Comparison of ENCODE assay signal across 21 mouse cellular contexts in genomic region chr17:73091368-73091767, GRCm38 (mm10). TPM values are rescaled to one million over a fixed set of nuclear protein-coding genes. Genes with fewer than 3 reads are reported as not detected.
DNase-seq lines count a peak whose midpoint lies in the region; ATAC-seq and TF ChIP-seq lines count a peak whose summit lies in the region.
"Had no signal": no experiment of that assay in that cellular context is flagged by ENCODE, and none has a peak within 500 bp of the region (broad histone marks: within the 10 kb centered on the region; RNA-seq: fewer than 3 reads in every experiment).

No protein-coding gene starts in this region.

- TF ChIP-seq CTCF in intestine, postnatal 0 days (IDR thresholded peaks at IDR 0.05; ENCODE audit: low read depth): no peak

- no peak for DNase-seq in lung, postnatal 14 days
- no peak for DNase-seq in embryonic facial prominence, embryonic 14.5 days (ENCODE audit: low spot score)
- DNase-seq in right cerebral cortex, postnatal 14 days: no peak
- DNase-seq in right cerebral cortex, postnatal 4 days: no peak
- DNase-seq: cerebellum, adult 11 months; cerebellum, adult 9-11 months; gastrocnemius, adult 2 months; kidney, adult 11 months; liver, postnatal 0 days; right cerebral cortex, postnatal 25 days had no signal

- no peaks in the 10 kb centered on the region for H3K27me3 ChIP-seq in intestine, embryonic 15.5 days (replicated peaks)
- H3K27me3 ChIP-seq in intestine, postnatal 0 days (replicated peaks; ENCODE audit: control insufficient read depth, insufficient read depth, low read length): no peaks in the 10 kb centered on the region
- no peaks in the 10 kb centered on the region for H3K27me3 ChIP-seq in lung, embryonic 15.5 days
- no peaks in the 10 kb centered on the region for H3K27me3 ChIP-seq in embryonic facial prominence, embryonic 14.5 days (replicated peaks; ENCODE audit: control insufficient read depth, insufficient read depth, low read length)
- no peaks in the 10 kb centered on the region for H3K27me3 ChIP-seq in intestine, embryonic 16.5 days (replicated peaks; ENCODE audit: control insufficient read depth, insufficient read depth, low read length)
- H3K27me3 ChIP-seq: forebrain, embryonic 13.5 days; midbrain, embryonic 15.5 days; neural tube, embryonic 12.5 days had no signal

- ATAC-seq in intestine, embryonic 15.5 days: 0 out of 2 replicates have a peak, but pooled peaks have one; percentile 22
- ATAC-seq in intestine, postnatal 0 days: no peak
- no peak for ATAC-seq in lung, embryonic 15.5 days (ENCODE audit: borderline replicate concordance, extremely low read depth, low FRiP score, low TSS enrichment)
- ATAC-seq in embryonic facial prominence, embryonic 14.5 days (ENCODE audit: low read depth): no peak
- peak; percentile 43; the same call in 1 of the 2 replicates for ATAC-seq in intestine, embryonic 16.5 days
- ATAC-seq: forebrain, embryonic 13.5 days; hindbrain, embryonic 16.5 days; liver, postnatal 0 days; midbrain, embryonic 15.5 days had no signal

- H3K4me1 ChIP-seq in intestine, embryonic 15.5 days (replicated peaks): peaks cover 10% of the 10 kb centered on the region
- H3K4me1 ChIP-seq in intestine, postnatal 0 days (replicated peaks; ENCODE audit: control insufficient read depth, insufficient read depth, low read length): no peaks in the 10 kb centered on the region
- peaks cover 8% of the 10 kb centered on the region for H3K4me1 ChIP-seq in lung, embryonic 15.5 days
- no peaks in the 10 kb centered on the region for H3K4me1 ChIP-seq in embryonic facial prominence, embryonic 14.5 days (ENCODE audit: control insufficient read depth, insufficient read depth, low read length)
- peaks cover 15% of the 10 kb centered on the region for H3K4me1 ChIP-seq in intestine, embryonic 16.5 days (ENCODE audit: control insufficient read depth, insufficient read depth, low read length)
- H3K4me1 ChIP-seq: forebrain, embryonic 13.5 days; neural tube, embryonic 12.5 days had no signal

- no peaks in the 10 kb centered on the region for H3K9me3 ChIP-seq in intestine, embryonic 15.5 days
- H3K9me3 ChIP-seq in intestine, postnatal 0 days (ENCODE audit: control insufficient read depth): no peaks in the 10 kb centered on the region
- H3K9me3 ChIP-seq in lung, embryonic 15.5 days: no peaks in the 10 kb centered on the region
- H3K9me3 ChIP-seq in embryonic facial prominence, embryonic 14.5 days (ENCODE audit: control insufficient read depth, low read length): no peaks in the 10 kb centered on the region
- H3K9me3 ChIP-seq in intestine, embryonic 16.5 days (ENCODE audit: control insufficient read depth, low read length): no peaks in the 10 kb centered on the region
- H3K9me3 ChIP-seq: forebrain, embryonic 13.5 days; midbrain, embryonic 15.5 days; neural tube, embryonic 12.5 days had no signal

- H3K36me3 ChIP-seq in intestine, embryonic 15.5 days: no peaks in the 10 kb centered on the region
- H3K36me3 ChIP-seq in intestine, postnatal 0 days (ENCODE audit: control insufficient read depth, insufficient read depth): no peaks in the 10 kb centered on the region
- H3K36me3 ChIP-seq in lung, embryonic 15.5 days: no peaks in the 10 kb centered on the region
- H3K36me3 ChIP-seq in embryonic facial prominence, embryonic 14.5 days (ENCODE audit: control insufficient read depth, insufficient read depth, low read length): no peaks in the 10 kb centered on the region
- no peaks in the 10 kb centered on the region for H3K36me3 ChIP-seq in intestine, embryonic 16.5 days (ENCODE audit: control insufficient read depth, insufficient read depth, low read length)
- H3K36me3 ChIP-seq: midbrain, embryonic 15.5 days; neural tube, embryonic 12.5 days had no signal

- no peak overlapping the region for H3K4me3 ChIP-seq in intestine, embryonic 15.5 days (replicated peaks)
- no peak overlapping the region for H3K4me3 ChIP-seq in intestine, postnatal 0 days (ENCODE audit: low read depth, low read length)
- no peak overlapping the region for H3K4me3 ChIP-seq in lung, embryonic 15.5 days
- H3K4me3 ChIP-seq in embryonic facial prominence, embryonic 14.5 days (ENCODE audit: low read depth, low read length): no peak overlapping the region
- H3K4me3 ChIP-seq in intestine, embryonic 16.5 days (ENCODE audit: low read length): no peak overlapping the region
- H3K4me3 ChIP-seq: forebrain, embryonic 13.5 days; gastrocnemius, adult 2 months; left cerebral cortex, adult 2 months; midbrain, embryonic 15.5 days; neural tube, embryonic 12.5 days had no signal

- no peak overlapping the region for H3K27ac ChIP-seq in intestine, embryonic 15.5 days
- H3K27ac ChIP-seq in intestine, postnatal 0 days (ENCODE audit: low read depth, low read length): no peak overlapping the region
- peak overlapping the region; percentile 79 for H3K27ac ChIP-seq in lung, embryonic 15.5 days
- H3K27ac ChIP-seq in embryonic facial prominence, embryonic 14.5 days (replicated peaks; ENCODE audit: low read depth, low read length): peak overlapping the region; percentile 56; the same call in 1 of the 2 replicates
- no peak overlapping the region for H3K27ac ChIP-seq in intestine, embryonic 16.5 days (ENCODE audit: low read length)
- H3K27ac ChIP-seq: forebrain, embryonic 13.5 days; gastrocnemius, adult 2 months; left cerebral cortex, adult 2 months; macrophage; midbrain, embryonic 15.5 days; neural tube, embryonic 12.5 days had no signal

- 77% methylated on average over 8 of the region's 8 CpGs for WGBS in intestine, embryonic 15.5 days
- WGBS in intestine, postnatal 0 days: 59% methylated on average over 8 of the region's 8 CpGs
- WGBS in lung, embryonic 15.5 days: 86% methylated on average over 8 of the region's 8 CpGs
- 89% methylated on average over 8 of the region's 8 CpGs for WGBS in embryonic facial prominence, embryonic 14.5 days
- 84% methylated on average over 8 of the region's 8 CpGs for WGBS in intestine, embryonic 16.5 days

- no peak overlapping the region for H3K9ac ChIP-seq in intestine, embryonic 15.5 days
- no peak overlapping the region for H3K9ac ChIP-seq in intestine, postnatal 0 days (ENCODE audit: low read depth, low read length)
- no peak overlapping the region for H3K9ac ChIP-seq in lung, embryonic 15.5 days
- no peak overlapping the region for H3K9ac ChIP-seq in embryonic facial prominence, embryonic 14.5 days (ENCODE audit: low read depth, low read length)
- H3K9ac ChIP-seq in intestine, embryonic 16.5 days (ENCODE audit: low read depth, low read length): no peak overlapping the region
- H3K9ac ChIP-seq: forebrain, embryonic 13.5 days; liver, postnatal 0 days; midbrain, embryonic 15.5 days; neural tube, embryonic 12.5 days had no signal

- H3K4me2 ChIP-seq in intestine, embryonic 15.5 days (replicated peaks): no peak overlapping the region
- no peak overlapping the region for H3K4me2 ChIP-seq in intestine, postnatal 0 days (replicated peaks; ENCODE audit: low read depth)
- H3K4me2 ChIP-seq in lung, embryonic 15.5 days: no peak overlapping the region
- H3K4me2 ChIP-seq in embryonic facial prominence, embryonic 14.5 days (ENCODE audit: low read depth, low read length): no peak overlapping the region
- H3K4me2 ChIP-seq in intestine, embryonic 16.5 days (ENCODE audit: low read depth, low read length): no peak overlapping the region
- H3K4me2 ChIP-seq: forebrain, embryonic 13.5 days; liver, embryonic 11.5 days; midbrain, embryonic 15.5 days; neural tube, embryonic 12.5 days had no signal

RNA-seq across cellular contexts. Expression of gene Lclat1, which starts 16.4 kb away (rescaled TPM):
- polyA plus RNA-seq in intestine, embryonic 15.5 days (2015; fragmentation: Nextera tagmentation; extraction: Ambion mirVana): 24.2 and 25.0 TPM in 2 replicates
- polyA plus RNA-seq in intestine, postnatal 0 days (2015; fragmentation: Nextera tagmentation; extraction: Ambion mirVana): 21.0 and 24.3 TPM in 2 replicates
- 12.4 and 13.4 TPM in 2 replicates for polyA plus RNA-seq in lung, embryonic 15.5 days (2015; fragmentation: Nextera tagmentation; extraction: Ambion mirVana)
- 19.1 and 19.9 TPM in 2 replicates for polyA plus RNA-seq in embryonic facial prominence, embryonic 14.5 days (2014; fragmentation: Nextera tagmentation; extraction: Ambion mirVana)
- polyA plus RNA-seq in intestine, embryonic 16.5 days (2015; fragmentation: Nextera tagmentation; extraction: Ambion mirVana): 31.6 and 42.0 TPM in 2 replicates

Comparison
In these comparisons a context has a peak if more than half of its experiments do, and no peak if none do; other contexts are left out.
1. ATAC-seq: peak in intestine, embryonic 15.5 days (single experiment) and intestine, embryonic 16.5 days (single experiment); none in intestine, postnatal 0 days (single experiment), lung, embryonic 15.5 days (single experiment) and embryonic facial prominence, embryonic 14.5 days (single experiment).
2. H3K27ac ChIP-seq: peak in lung, embryonic 15.5 days (single experiment) and embryonic facial prominence, embryonic 14.5 days (single experiment); none in intestine, embryonic 15.5 days (single experiment), intestine, postnatal 0 days (single experiment) and intestine, embryonic 16.5 days (single experiment).